Mouse (Mus musculus) spleen, adult 2 months (tissue): ENCODE data around the gene AI481877. TPM values are rescaled to one million over a fixed set of nuclear protein-coding genes. Genes with fewer than 3 reads are reported as not detected.

ENCODE experiments used
- DNase-seq, 2 experiments: peaks; one replicate each; pipeline versions ENCODE4 v3.0.0 to v3.0.0-alpha.2; 2012 to 2021; ENCODE audit warnings: low spot score in 2 of 2, low read depth in 1 of 2
- H3K27ac ChIP-seq: fragments of 200-500 bp; 2 replicates; pipeline ENCODE4 v1.5.1; 2012; ENCODE audit warnings: low read length, inconsistent platforms; ENCODE audit not compliant: insufficient read depth
- H3K27me3 ChIP-seq: fragments of 200-500 bp; 2 replicates; pipeline ENCODE4 v1.6.1; 2012; ENCODE audit warnings: mild to moderate bottlenecking, moderate library complexity, low read length, inconsistent platforms; ENCODE audit not compliant: control insufficient read depth, insufficient read depth
- H3K36me3 ChIP-seq: fragments of 200-500 bp; 2 replicates; pipeline ENCODE4 v1.6.1; 2012; ENCODE audit warnings: mild to moderate bottlenecking, low read length, inconsistent platforms; ENCODE audit not compliant: control insufficient read depth, insufficient read depth
- H3K4me1 ChIP-seq: fragments of 200-500 bp; 2 replicates; pipeline ENCODE4 v1.6.1; 2011; ENCODE audit warnings: inconsistent platforms; ENCODE audit not compliant: control insufficient read depth, insufficient read depth, insufficient read length
- H3K4me3 ChIP-seq: fragments of 200-500 bp; 2 replicates; pipeline ENCODE4 v1.5.1; 2011; ENCODE audit warnings: mild to moderate bottlenecking, inconsistent platforms; ENCODE audit not compliant: insufficient read depth, insufficient read length; ENCODE audit errors: extremely low read depth
- CTCF ChIP-seq: fragments of 200-500 bp; IDR thresholded peaks from 2 replicates; pipeline ENCODE4 v1.5.1; 2011; ENCODE audit warnings: mild to moderate bottlenecking, inconsistent platforms; ENCODE audit not compliant: insufficient read depth, insufficient read length, insufficient replicate concordance; ENCODE audit errors: extremely low read depth
- POLR2A ChIP-seq: fragments of 200-500 bp; IDR thresholded peaks from 2 replicates; pipeline ENCODE4 v1.6.1; 2011; ENCODE audit warnings: low read depth, low read length, inconsistent platforms
- WGBS: fragments of 180-500 bp; shearing (Covaris S2); methylation state at CpG from one replicate; pipeline ENCODE4 v1.1.7; 2018; 5-methylcytosine and 5-hydroxymethylcytosine counted together
- polyA plus RNA-seq: library from polyadenylated mRNA; depleted of rRNA; stranded (reverse); fragments of >200 nt; gene quantifications from 2 replicates; pipeline ENCODE4 v1.2.3, GENCODE M21; 2012

The AI481877 gene
- polyA plus RNA-seq, 1 experiment, result not detected

- H3K4me3 ChIP-seq, result no peak overlapping the region
- 87% methylated on average over 5 of the region's 5 CpGs for WGBS
- H3K36me3 ChIP-seq, result no peaks in the 10 kb centered on the region
- H3K27me3 ChIP-seq, result no peaks in the 10 kb centered on the region
- H3K27ac ChIP-seq, result no peak overlapping the region
- DNase-seq, result no peak
- TF ChIP-seq CTCF, result no peak
- TF ChIP-seq POLR2A, result no peak
- no peaks in the 10 kb centered on the region for H3K4me1 ChIP-seq
Observed at GRCm38 (mm10) chr4:59160289-59160688, 21.5 kb upstream of the AI481877 start.

GRCm38 (mm10) chr4:59157654-59158053 is 18.9 kb upstream of the AI481877 start:
- Histone ChIP-seq H3K4me1 (no peaks in the 10 kb centered on the region), H3K4me3 (no peak overlapping the region), H3K27me3 (no peaks in the 10 kb centered on the region), H3K36me3 (no peaks in the 10 kb centered on the region), H3K27ac (no peak overlapping the region)
- no peak for TF ChIP-seq CTCF
- no peak for TF ChIP-seq POLR2A
- 73% methylated on average over 2 of the region's 2 CpGs for WGBS
- DNase-seq, result no peak

DNA sequence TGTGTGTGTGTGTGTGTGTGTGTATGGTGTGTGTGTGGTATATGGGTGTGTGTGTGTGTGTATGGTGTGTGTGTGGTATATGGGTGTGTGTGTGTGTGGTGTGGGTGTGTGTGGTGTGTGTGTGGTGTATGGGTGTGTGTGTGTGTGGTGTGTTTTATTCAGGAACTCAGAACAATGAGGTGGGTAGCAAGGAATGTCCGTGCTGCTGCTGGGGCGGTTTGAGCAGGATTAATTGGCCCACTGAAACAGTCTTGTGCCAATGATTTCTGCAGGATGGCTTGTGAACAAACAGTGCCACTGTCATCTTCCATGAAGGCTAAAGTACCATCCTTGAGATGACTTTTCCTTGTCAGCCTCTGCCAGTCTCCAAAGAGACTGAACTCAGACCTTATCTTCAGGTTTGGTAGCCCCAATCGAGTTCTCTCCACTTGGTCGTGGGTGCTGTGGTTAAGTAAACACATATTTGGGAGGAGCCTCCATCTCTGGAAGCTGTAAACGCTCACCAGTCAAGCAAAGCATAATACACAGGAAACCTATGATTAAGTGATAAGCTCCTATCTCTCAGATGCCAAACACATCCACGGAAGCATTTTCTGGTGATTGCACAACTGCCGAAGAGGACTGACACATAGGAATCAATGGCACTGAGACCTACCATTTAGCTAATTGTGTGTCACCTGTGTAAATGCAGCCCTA is 18.3 kb upstream of the AI481877 start:
- Histone ChIP-seq H3K27ac (no peak overlapping the region), H3K36me3 (no peaks in the 10 kb centered on the region), H3K4me1 (no peaks in the 10 kb centered on the region), H3K4me3 (no peak overlapping the region), H3K27me3 (no peaks in the 10 kb centered on the region)
- DNase-seq, result no peak
- no peak for TF ChIP-seq POLR2A
- TF ChIP-seq CTCF, result no peak
- WGBS, result 41% methylated on average over 7 of the region's 7 CpGs

DNA sequence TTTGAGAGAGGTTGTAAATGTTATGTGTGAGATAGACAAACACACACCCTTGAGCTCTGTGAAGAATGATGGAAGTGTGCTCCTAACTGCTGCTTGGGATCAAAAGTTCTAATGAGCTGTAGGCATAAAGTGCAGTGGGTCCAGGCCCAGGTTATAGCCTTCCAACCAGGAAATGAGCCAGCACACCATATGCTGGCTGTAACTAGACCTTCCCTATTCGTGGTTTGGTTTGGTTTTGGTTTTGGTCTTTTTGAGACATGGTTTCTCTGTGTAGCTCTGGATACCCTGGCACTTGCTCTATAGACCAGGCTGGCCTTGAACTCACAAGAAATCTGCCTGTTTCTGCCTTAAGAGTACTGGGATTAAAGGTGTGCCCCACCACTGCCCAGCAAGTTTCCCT is 13.2 kb upstream of the AI481877 start:
- no peak for DNase-seq
- Histone ChIP-seq H3K36me3 (no peaks in the 10 kb centered on the region), H3K4me3 (no peak overlapping the region), H3K27ac (no peak overlapping the region), H3K27me3 (no peaks in the 10 kb centered on the region), H3K4me1 (no peaks in the 10 kb centered on the region; the same call in 1 of the 2 replicates)
- WGBS, result 35% methylated on average over 1 of the region's 1 CpGs
- TF ChIP-seq CTCF (no peak), POLR2A (no peak)

DNA sequence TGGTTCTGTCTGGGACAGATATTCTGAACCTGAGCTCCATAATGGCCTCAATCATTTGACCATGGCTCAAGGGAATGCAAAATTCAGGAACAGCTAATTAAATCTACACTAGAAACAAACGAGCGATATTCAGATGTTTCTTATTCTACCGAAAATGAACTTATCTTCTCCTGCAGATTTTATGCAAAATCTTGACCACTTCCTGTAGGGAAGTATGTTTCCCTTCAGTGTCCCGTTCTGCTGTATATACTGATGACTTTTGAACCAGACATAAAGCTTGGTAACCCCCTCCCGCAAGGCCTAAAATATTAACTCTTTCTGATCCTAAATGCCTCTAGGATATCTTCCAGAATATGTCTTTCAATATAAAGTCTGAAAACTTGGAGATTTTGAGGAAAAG is 12.1 kb upstream of the AI481877 start:
- Histone ChIP-seq H3K4me1 (no peaks in the 10 kb centered on the region; the same call in 1 of the 2 replicates), H3K36me3 (no peaks in the 10 kb centered on the region), H3K4me3 (no peak overlapping the region), H3K27ac (no peak overlapping the region), H3K27me3 (no peaks in the 10 kb centered on the region)
- DNase-seq, result no peak
- no peak for TF ChIP-seq POLR2A
- TF ChIP-seq CTCF, result no peak
- WGBS, result 16% methylated on average over 5 of the region's 5 CpGs

GRCm38 (mm10) chr4:59149043-59149442 is 10.3 kb upstream of the AI481877 start:
- no peak for DNase-seq
- no peak overlapping the region for H3K4me3 ChIP-seq
- WGBS, result 63% methylated on average over 5 of the region's 5 CpGs
- TF ChIP-seq CTCF, result no peak
- no peak for TF ChIP-seq POLR2A
- no peaks in the 10 kb centered on the region for H3K27me3 ChIP-seq
- no peak overlapping the region for H3K27ac ChIP-seq
- no peaks in the 10 kb centered on the region for H3K36me3 ChIP-seq
- no peaks in the 10 kb centered on the region; the same call in 1 of the 2 replicates for H3K4me1 ChIP-seq

- no peak overlapping the region for H3K4me3 ChIP-seq
- H3K27me3 ChIP-seq, result no peaks in the 10 kb centered on the region
- 89% methylated on average over 4 of the region's 4 CpGs for WGBS
- no peak overlapping the region for H3K27ac ChIP-seq
- no peak for DNase-seq
- TF ChIP-seq CTCF (no peak), POLR2A (no peak)
- H3K36me3 ChIP-seq, result no peaks in the 10 kb centered on the region
- H3K4me1 ChIP-seq, result no peaks in the 10 kb centered on the region
Observed at GRCm38 (mm10) chr4:59128935-59129334, 9.8 kb downstream of the AI481877 start.
